Comparison of ENCODE assay signal across 11 mouse cellular contexts in genomic region chr12:27537017-27537416, GRCm38 (mm10).
A peak's percentile ranks its signal among the peaks of the same experiment; 100 is the strongest.
DNase-seq lines count a peak whose midpoint lies in the region; ATAC-seq lines count a peak whose summit lies in the region.
"Had no signal": no experiment of that assay in that cellular context is flagged by ENCODE, and none has a peak within 500 bp of the region (broad histone marks: within the 10 kb centered on the region; RNA-seq: fewer than 3 reads in every experiment).

No protein-coding gene starts in this region.

- no peaks in the 10 kb centered on the region for H3K27me3 ChIP-seq in kidney, embryonic 15.5 days
- H3K27me3 ChIP-seq in embryonic facial prominence, embryonic 14.5 days (replicated peaks; ENCODE audit: control insufficient read depth, insufficient read depth, low read length), result no peaks in the 10 kb centered on the region
- no peaks in the 10 kb centered on the region for H3K27me3 ChIP-seq in limb, embryonic 15.5 days

- no peak for ATAC-seq in kidney, embryonic 15.5 days (replicated peaks; ENCODE audit: low FRiP score)
- ATAC-seq in embryonic facial prominence, embryonic 14.5 days (ENCODE audit: low read depth), result peak; percentile 55; the same call in 1 of the 2 replicates
- no peak for ATAC-seq in limb, embryonic 15.5 days (ENCODE audit: insufficient number of reproducible peaks, low FRiP score, low TSS enrichment, low read depth)

- DNase-seq in kidney, postnatal 4 days, result no peak
- DNase-seq in brain, adult 2 months (ENCODE audit: low read depth, low spot score), result peak; percentile 36
- DNase-seq in embryonic facial prominence, embryonic 14.5 days (ENCODE audit: low spot score), result peak; percentile 83
- no peak for DNase-seq in adrenal gland, postnatal 10 days
- no peak for DNase-seq in left cerebral cortex, postnatal 4 days
- no peak for DNase-seq in retina, postnatal 1 day
- DNase-seq: adrenal gland, postnatal 14 days had no signal

- peak overlapping the region; percentile 37 for H3K4me2 ChIP-seq in kidney, embryonic 15.5 days
- peak overlapping the region; percentile 46 for H3K4me2 ChIP-seq in embryonic facial prominence, embryonic 14.5 days (ENCODE audit: low read depth, low read length)
- H3K4me2 ChIP-seq in limb, embryonic 15.5 days, result peak overlapping the region; percentile 37
- H3K4me2 ChIP-seq: heart, embryonic 11.5 days had no signal

- H3K36me3 ChIP-seq in kidney, embryonic 15.5 days, result no peaks in the 10 kb centered on the region
- H3K36me3 ChIP-seq in embryonic facial prominence, embryonic 14.5 days (ENCODE audit: control insufficient read depth, insufficient read depth, low read length), result no peaks in the 10 kb centered on the region
- H3K36me3 ChIP-seq in limb, embryonic 15.5 days, result no peaks in the 10 kb centered on the region
- H3K36me3 ChIP-seq: G1E had no signal

- no peak overlapping the region for H3K4me3 ChIP-seq in kidney, embryonic 15.5 days (replicated peaks)
- H3K4me3 ChIP-seq in embryonic facial prominence, embryonic 14.5 days (ENCODE audit: low read depth, low read length), result no peak overlapping the region
- H3K4me3 ChIP-seq in limb, embryonic 15.5 days, result no peak overlapping the region

- intact Hi-C loops in left cerebral cortex, postnatal 4 days (cut with DNase I), result no loop called here

- H3K4me1 ChIP-seq in kidney, embryonic 15.5 days, result peaks cover 21% of the 10 kb centered on the region
- H3K4me1 ChIP-seq in embryonic facial prominence, embryonic 14.5 days (ENCODE audit: control insufficient read depth, insufficient read depth, low read length), result peaks cover 15% of the 10 kb centered on the region
- H3K4me1 ChIP-seq in limb, embryonic 15.5 days, result peaks cover 16% of the 10 kb centered on the region

- H3K9me3 ChIP-seq in kidney, embryonic 15.5 days (replicated peaks), result no peaks in the 10 kb centered on the region
- no peaks in the 10 kb centered on the region for H3K9me3 ChIP-seq in embryonic facial prominence, embryonic 14.5 days (ENCODE audit: control insufficient read depth, low read length)
- no peaks in the 10 kb centered on the region for H3K9me3 ChIP-seq in limb, embryonic 15.5 days

- no peak overlapping the region for H3K9ac ChIP-seq in kidney, embryonic 15.5 days
- H3K9ac ChIP-seq in embryonic facial prominence, embryonic 14.5 days (ENCODE audit: low read depth, low read length), result no peak overlapping the region
- no peak overlapping the region for H3K9ac ChIP-seq in limb, embryonic 15.5 days

- 0 out of 2 replicates have a peak overlapping the region, but pooled peaks have one; percentile 18 for H3K27ac ChIP-seq in kidney, embryonic 15.5 days
- peak overlapping the region; percentile 36; the same call in 1 of the 2 replicates for H3K27ac ChIP-seq in embryonic facial prominence, embryonic 14.5 days (replicated peaks; ENCODE audit: low read depth, low read length)
- H3K27ac ChIP-seq in limb, embryonic 15.5 days, result no peak overlapping the region

- WGBS in kidney, embryonic 15.5 days, result 27% methylated on average over 9 of the region's 9 CpGs
- WGBS in embryonic facial prominence, embryonic 14.5 days, result 16% methylated on average over 9 of the region's 9 CpGs
- WGBS in limb, embryonic 15.5 days, result 7% methylated on average over 9 of the region's 9 CpGs

Comparison
In these comparisons a context has a peak if more than half of its experiments do, and no peak if none do; other contexts are left out.
1. DNase-seq: peak in brain, adult 2 months (single experiment) and embryonic facial prominence, embryonic 14.5 days (single experiment); none in kidney, postnatal 4 days (0 of 2), adrenal gland, postnatal 10 days (single experiment), left cerebral cortex, postnatal 4 days (single experiment) and retina, postnatal 1 day (single experiment).
2. Peak in every context shown above with its lines, with median percentiles within 50 percentile points of each other: H3K4me2 ChIP-seq.